Mouse (Mus musculus) gastrocnemius, postnatal 14 days (tissue): ENCODE results near the gene Ehmt1. TPM values are rescaled to one million over a fixed set of nuclear protein-coding genes. Genes with fewer than 3 reads are reported as not detected.

Source experiments
- microRNA-seq, 2 experiments: library from miRNA; unstranded; fragments of <30 nt; microRNA quantifications; one replicate each; pipeline ENCODE4 v1.2.0; 2021
- total RNA-seq, 2 experiments: library from RNA; stranded (reverse); gene quantifications; 2 replicates each; pipeline ENCODE4 v1.2.3; 2021

Gene Ehmt1
- total RNA-seq, 2 experiments from 2014 or later: 31.6 to 32.5 TPM

Small RNAs within 50 kb of the gene (microRNA-seq; reads per million reads assigned to microRNA genes)
- gene Gm22875: 0 reads per million in 2 experiments

Other genes starting within 250 kb of the Ehmt1 start
- under 1 TPM; 0.12 to 0.40 TPM for gene Cacna1b, start 156.5 kb downstream of the Ehmt1 start, total RNA-seq
- gene Arrdc1, start 15.6 kb upstream of the Ehmt1 start, total RNA-seq: 1 to 10 TPM; 5.4 to 5.7 TPM
- 10 to 100 TPM; 15.8 to 19.6 TPM for gene Zmynd19, start 30.2 kb upstream of the Ehmt1 start, total RNA-seq
- gene Dph7, start 42.8 kb upstream of the Ehmt1 start, total RNA-seq: 1 to 10 TPM; 4.1 to 4.8 TPM
- gene Mrpl41, start 55.5 kb upstream of the Ehmt1 start, total RNA-seq: 10 to 100 TPM; 40.9 to 46.3 TPM
- gene Pnpla7, start 56.4 kb upstream of the Ehmt1 start, total RNA-seq: 10 to 100 TPM; 16.5 to 25.5 TPM
- gene Nsmf, start 134.7 kb upstream of the Ehmt1 start, total RNA-seq: 10 to 100 TPM; 16.7 to 19.5 TPM
- gene Entpd8, start 160.7 kb upstream of the Ehmt1 start, total RNA-seq: not detected
- gene Noxa1, start 175.5 kb upstream of the Ehmt1 start, total RNA-seq: not detected